Mouse (Mus musculus): ENCODE results near the gene Slc34a1. TPM values are rescaled to one million over a fixed set of nuclear protein-coding genes. Genes with fewer than 3 reads are reported as not detected.

Slc34a1 gene
- polyA plus RNA-seq, 1 experiment: 0.10 TPM

DNA sequence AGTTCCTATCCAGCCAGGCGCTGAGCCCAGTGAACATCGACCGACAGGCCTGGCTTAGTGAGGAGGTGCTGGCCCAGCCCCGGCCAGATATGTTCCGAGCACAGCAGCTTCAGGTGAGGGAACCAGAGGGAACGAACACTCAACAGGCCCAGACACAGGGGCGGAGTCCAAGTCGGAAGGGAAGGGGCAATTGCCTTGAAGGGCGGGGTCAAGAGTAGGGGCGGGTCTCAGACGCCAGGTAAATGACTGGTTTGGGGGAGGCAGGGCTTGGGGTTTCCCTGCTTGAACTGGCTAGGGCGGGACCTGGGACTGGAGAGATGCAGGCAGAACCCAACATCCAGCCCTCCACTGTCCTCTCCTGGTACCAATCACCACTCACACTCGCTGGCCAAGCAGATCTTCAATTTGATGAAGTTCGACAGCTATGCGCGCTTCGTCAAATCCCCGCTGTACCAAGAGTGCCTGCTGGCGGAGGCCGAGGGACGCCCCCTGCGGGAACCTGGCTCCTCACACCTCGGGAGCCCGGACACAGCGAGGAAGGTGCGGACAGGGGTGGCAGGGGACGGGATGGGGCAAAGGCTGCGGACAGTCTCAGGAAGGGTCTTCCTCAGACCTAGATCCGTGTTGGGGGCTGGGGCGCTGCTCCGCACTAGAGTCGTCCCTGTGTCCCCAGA lies 18.9 kb upstream of the Slc34a1 start:
- TF ChIP-seq POLR2A (IDR thresholded peaks at IDR 0.05; ENCODE audit: borderline replicate concordance, extremely low read depth, insufficient read depth, insufficient read length, poor library complexity, severe bottlenecking): no peak
- DNase-seq (ENCODE audit: low read depth): no peak

- no peak for DNase-seq (ENCODE audit: low read depth)
- no peak for TF ChIP-seq CTCF (IDR thresholded peaks at IDR 0.05; ENCODE audit: borderline replicate concordance, extremely low read depth, insufficient read depth, insufficient read length)
- no peak for TF ChIP-seq POLR2A (IDR thresholded peaks at IDR 0.05; ENCODE audit: borderline replicate concordance, extremely low read depth, insufficient read depth, insufficient read length, poor library complexity, severe bottlenecking)
These were observed 16.2 kb upstream of the Slc34a1 start for GRCm38 (mm10) chr13:55381790-55382189.

GRCm38 (mm10) chr13:55390644-55391043 lies 7.3 kb upstream of the Slc34a1 start:
- no peak for TF ChIP-seq CTCF (IDR thresholded peaks at IDR 0.05; ENCODE audit: borderline replicate concordance, extremely low read depth, insufficient read depth, insufficient read length)
- no peak for TF ChIP-seq POLR2A (IDR thresholded peaks at IDR 0.05; ENCODE audit: borderline replicate concordance, extremely low read depth, insufficient read depth, insufficient read length, poor library complexity, severe bottlenecking)
- no peak for DNase-seq (ENCODE audit: low read depth)

GRCm38 (mm10) chr13:55391626-55392029 lies 6.4 kb upstream of the Slc34a1 start:
- no peak for TF ChIP-seq POLR2A (IDR thresholded peaks at IDR 0.05; ENCODE audit: borderline replicate concordance, extremely low read depth, insufficient read depth, insufficient read length, poor library complexity, severe bottlenecking)
- no peak for TF ChIP-seq CTCF (IDR thresholded peaks at IDR 0.05; ENCODE audit: borderline replicate concordance, extremely low read depth, insufficient read depth, insufficient read length)
- DNase-seq (ENCODE audit: low read depth): no peak

DNA sequence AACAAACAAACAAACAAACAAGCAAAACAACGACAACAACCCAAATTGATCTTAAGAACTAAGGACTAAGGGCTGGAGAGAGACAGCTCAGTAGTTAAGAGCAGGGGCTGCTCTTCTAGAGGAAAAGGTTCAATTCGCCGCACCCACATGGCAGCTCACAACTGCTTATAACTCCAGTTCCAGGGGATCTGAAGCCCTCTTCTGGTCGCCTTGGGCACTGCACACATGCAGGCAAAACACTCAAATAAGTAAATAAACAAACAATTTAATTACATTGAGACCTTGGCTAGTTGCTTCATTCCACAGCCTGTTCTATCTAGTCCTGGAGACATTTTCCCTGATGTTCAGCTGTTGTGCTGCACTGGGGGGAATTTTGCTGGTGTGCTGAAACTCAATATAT lies 5.1 kb upstream of the Slc34a1 start:
- no peak for DNase-seq (ENCODE audit: low read depth)
- no peak for TF ChIP-seq POLR2A (IDR thresholded peaks at IDR 0.05; ENCODE audit: borderline replicate concordance, extremely low read depth, insufficient read depth, insufficient read length, poor library complexity, severe bottlenecking)
- peak; percentile 37; the same call in 1 of the 2 replicates for TF ChIP-seq CTCF (IDR thresholded peaks at IDR 0.05; ENCODE audit: borderline replicate concordance, extremely low read depth, insufficient read depth, insufficient read length)

- TF ChIP-seq POLR2A (IDR thresholded peaks at IDR 0.05; ENCODE audit: borderline replicate concordance, extremely low read depth, insufficient read depth, insufficient read length, poor library complexity, severe bottlenecking) (no peak), CTCF (IDR thresholded peaks at IDR 0.05; ENCODE audit: borderline replicate concordance, extremely low read depth, insufficient read depth, insufficient read length) (no peak)
- no peak for DNase-seq (ENCODE audit: low read depth)
These were observed 1.5 kb downstream of the Slc34a1 start for GRCm38 (mm10) chr13:55399300-55400038.

- no peak for DNase-seq (ENCODE audit: low read depth)
- no peak for TF ChIP-seq POLR2A (IDR thresholded peaks at IDR 0.05; ENCODE audit: borderline replicate concordance, extremely low read depth, insufficient read depth, insufficient read length, poor library complexity, severe bottlenecking)
- TF ChIP-seq CTCF (IDR thresholded peaks at IDR 0.05; ENCODE audit: borderline replicate concordance, extremely low read depth, insufficient read depth, insufficient read length): no peak
These were observed 2.0 kb downstream of the Slc34a1 start for GRCm38 (mm10) chr13:55400039-55400346.

DNA sequence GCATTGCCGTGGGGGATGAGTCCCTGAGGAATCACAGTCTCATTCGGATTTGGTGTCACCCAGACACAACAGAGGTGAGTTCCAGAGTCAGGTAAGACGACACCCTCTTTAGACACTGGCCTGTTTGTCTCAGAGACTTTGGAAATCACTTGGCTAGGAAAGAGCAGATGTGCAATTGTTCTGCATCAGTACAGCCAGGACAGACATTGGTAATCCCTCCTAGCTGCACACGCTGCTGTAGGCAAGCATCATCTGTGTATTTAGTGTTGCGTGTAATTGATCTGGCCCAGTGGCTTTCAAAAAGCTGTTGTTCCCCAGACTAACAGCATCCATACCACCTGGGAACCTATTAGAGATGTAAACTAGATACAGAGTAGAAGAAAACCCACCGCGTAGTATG lies 5.3 kb downstream of the Slc34a1 start:
- TF ChIP-seq POLR2A (IDR thresholded peaks at IDR 0.05; ENCODE audit: borderline replicate concordance, extremely low read depth, insufficient read depth, insufficient read length, poor library complexity, severe bottlenecking) (no peak), CTCF (IDR thresholded peaks at IDR 0.05; ENCODE audit: borderline replicate concordance, extremely low read depth, insufficient read depth, insufficient read length) (no peak)
- peak; percentile 26 for DNase-seq (ENCODE audit: low read depth)

- no peak for TF ChIP-seq POLR2A (IDR thresholded peaks at IDR 0.05; ENCODE audit: borderline replicate concordance, extremely low read depth, insufficient read depth, insufficient read length, poor library complexity, severe bottlenecking)
- no peak for TF ChIP-seq CTCF (IDR thresholded peaks at IDR 0.05; ENCODE audit: borderline replicate concordance, extremely low read depth, insufficient read depth, insufficient read length)
- peak; percentile 65 for DNase-seq (ENCODE audit: low read depth)
These were observed 6.2 kb downstream of the Slc34a1 start for GRCm38 (mm10) chr13:55403935-55404852.

DNA sequence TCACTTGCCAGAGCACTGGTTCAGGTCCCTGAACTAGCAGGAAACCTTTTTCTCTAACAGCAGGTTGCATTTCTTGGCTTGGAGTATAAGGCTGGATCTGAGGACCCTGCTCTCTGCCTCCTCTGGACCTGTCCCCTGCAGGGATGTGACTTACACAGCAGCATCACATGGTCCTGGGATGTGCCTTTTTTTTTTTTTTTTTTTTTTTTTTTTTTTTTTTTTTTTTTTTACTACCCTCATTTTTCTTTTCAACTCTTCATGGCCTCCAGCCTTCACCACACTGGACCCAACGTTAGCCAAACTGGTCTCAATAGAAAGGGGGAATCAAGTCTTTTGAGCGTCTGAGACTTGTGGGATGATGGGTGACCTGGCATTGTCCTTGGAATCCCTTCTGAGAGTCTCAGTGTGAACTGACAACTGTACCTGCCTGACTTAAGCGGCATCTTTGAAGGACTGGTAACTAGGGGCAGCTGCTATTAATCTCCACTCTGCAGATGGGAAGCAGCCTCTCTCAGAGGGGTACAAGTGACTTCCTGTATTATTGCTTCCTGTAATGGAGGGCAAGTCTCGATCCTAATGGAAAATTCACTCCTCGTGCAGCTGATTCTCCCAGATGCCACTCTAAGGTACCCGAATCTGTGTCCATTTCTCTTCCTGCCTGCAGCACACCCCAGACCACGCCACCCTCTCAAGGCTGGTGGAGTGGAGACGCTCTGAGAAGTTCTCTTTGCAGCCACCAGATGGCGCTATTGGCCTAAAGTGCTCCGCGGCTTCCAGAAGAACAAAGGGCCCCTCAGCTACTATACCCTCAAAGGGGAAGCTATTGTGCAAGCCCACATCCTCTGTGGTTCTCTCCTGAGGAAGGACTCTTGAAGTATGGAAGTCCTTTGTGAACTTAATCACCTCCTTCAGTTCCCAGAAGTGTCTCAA lies 7.1 kb downstream of the Slc34a1 start:
- DNase-seq (ENCODE audit: low read depth): peak; percentile 95
- TF ChIP-seq CTCF (IDR thresholded peaks at IDR 0.05; ENCODE audit: borderline replicate concordance, extremely low read depth, insufficient read depth, insufficient read length) (peak; percentile 98), POLR2A (IDR thresholded peaks at IDR 0.05; ENCODE audit: borderline replicate concordance, extremely low read depth, insufficient read depth, insufficient read length, poor library complexity, severe bottlenecking) (no peak)

Data from brain, embryonic 14.5 days (tissue).